Mouse (Mus musculus): ENCODE measurements around the gene Hspbap1.
A peak's percentile ranks its signal among the peaks of the same experiment; 100 is the strongest.

The Hspbap1 gene

GRCm38 (mm10) chr16:35769878-35770657 lies at the start of gene Hspbap1:
Gene Hspbap1, plus strand, starts transcription at chr16:35770375.
- DNase-seq (ENCODE audit: low read depth, low spot score), result peak; percentile 91

DNA sequence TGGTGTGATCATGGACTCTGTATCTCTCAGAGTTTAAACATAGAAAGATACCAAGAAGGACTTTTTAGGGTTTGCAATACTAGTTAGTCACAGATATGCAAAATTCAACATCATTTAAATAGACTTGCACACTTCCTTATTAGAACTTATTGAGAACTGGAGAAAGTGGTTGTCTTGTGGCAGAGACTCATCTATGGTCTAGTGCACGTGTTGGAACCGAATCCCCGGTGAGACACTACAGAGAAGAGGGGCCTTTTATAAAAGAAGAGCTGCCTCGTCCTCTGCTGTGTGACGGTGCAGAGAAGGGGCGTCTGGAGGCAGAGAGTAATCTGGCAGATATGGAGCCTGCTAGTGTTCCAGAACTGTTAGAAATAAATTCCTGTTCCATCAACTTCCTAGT lies 45.6 kb upstream of the Hspbap1 start:
- DNase-seq (ENCODE audit: low read depth, low spot score), result no peak

DNA sequence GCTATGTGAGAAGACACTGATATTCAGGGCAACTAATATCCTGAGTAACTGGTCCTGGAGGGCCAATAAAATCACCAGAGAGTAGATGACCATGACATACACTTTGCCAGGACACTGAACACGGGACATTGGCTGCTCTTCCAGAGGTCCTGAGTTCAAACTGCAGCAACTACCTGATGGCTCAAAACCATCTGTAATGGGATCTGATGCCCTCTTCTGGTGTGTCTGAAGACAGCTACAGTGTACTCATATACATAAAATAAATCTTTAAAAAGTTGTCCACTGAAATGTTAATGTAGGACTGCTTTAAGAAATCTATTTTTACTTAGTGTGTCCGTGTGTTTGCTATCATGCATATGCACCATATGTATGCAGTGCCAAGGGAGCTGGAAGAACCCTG lies 43.6 kb upstream of the Hspbap1 start:
- no peak for DNase-seq (ENCODE audit: low read depth, low spot score)

DNA sequence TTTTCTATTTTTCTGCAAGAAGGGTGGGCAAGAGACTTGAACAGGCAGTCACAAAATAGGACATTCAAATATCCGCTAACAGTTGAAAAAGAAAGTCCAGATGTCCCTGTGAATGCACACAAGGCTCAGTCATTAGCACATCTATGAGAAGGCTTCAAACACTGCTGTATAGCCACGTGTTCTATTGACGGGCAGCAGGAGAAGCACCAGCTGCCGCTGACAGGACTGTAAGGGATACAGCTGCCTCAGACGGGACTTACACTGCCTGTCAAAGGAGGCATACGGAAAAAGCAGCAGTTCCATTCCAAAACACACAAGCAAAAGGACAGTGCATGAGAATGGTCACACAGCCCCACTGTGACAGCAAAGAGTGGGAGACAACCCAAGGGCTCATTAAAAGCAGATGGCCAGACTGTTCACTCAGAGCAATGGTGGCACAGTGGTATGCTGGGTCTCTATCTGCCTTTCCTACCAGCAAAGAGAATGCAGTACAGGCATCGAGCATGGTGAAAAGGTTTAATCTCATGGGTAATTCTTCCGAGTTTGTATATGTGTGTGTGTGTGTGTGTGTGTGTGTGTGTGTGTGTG lies 40.9 kb upstream of the Hspbap1 start:
- peak; percentile 30 for DNase-seq (ENCODE audit: low read depth, low spot score)

- DNase-seq (ENCODE audit: low read depth, low spot score), result no peak
Measured at GRCm38 (mm10) chr16:35732096-35732495, 38.1 kb upstream of the Hspbap1 start.

- DNase-seq (ENCODE audit: low read depth, low spot score), result peak; percentile 73
Measured at GRCm38 (mm10) chr16:35734038-35734437, 36.1 kb upstream of the Hspbap1 start.

GRCm38 (mm10) chr16:35738096-35738767 lies 31.9 kb upstream of the Hspbap1 start:
- DNase-seq (ENCODE audit: low read depth, low spot score), result no peak

- DNase-seq (ENCODE audit: low read depth, low spot score), result no peak
Measured at GRCm38 (mm10) chr16:35739548-35739947, 30.6 kb upstream of the Hspbap1 start.

GRCm38 (mm10) chr16:35740357-35740756 lies 29.8 kb upstream of the Hspbap1 start:
- DNase-seq (ENCODE audit: low read depth, low spot score), result no peak

DNA sequence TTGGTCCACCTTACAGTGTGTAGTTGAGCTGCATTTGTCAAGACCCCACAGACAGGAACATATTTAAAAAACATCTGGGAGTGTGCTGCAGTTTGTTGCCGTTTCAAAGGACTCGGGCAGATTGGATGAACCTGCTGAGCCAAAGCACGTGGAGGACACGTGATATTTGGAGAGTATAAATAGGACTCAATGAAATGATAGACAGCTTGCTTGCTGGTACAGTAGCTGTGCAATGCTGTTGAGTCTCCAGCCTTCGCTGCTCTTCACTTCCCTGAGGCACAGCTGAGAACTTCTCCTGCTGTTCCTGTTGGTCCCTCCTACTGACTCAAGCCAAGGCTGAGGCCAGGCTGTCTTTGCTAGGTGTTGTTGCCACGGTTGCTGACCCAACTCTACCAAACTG lies 29.2 kb upstream of the Hspbap1 start:
- no peak for DNase-seq (ENCODE audit: low read depth, low spot score)

- no peak for DNase-seq (ENCODE audit: low read depth, low spot score)
Measured at GRCm38 (mm10) chr16:35741621-35742020, 28.6 kb upstream of the Hspbap1 start.

GRCm38 (mm10) chr16:35742251-35742937 lies 27.8 kb upstream of the Hspbap1 start:
- DNase-seq (ENCODE audit: low read depth, low spot score), result no peak

GRCm38 (mm10) chr16:35747417-35748236 lies 22.5 kb upstream of the Hspbap1 start:
- DNase-seq (ENCODE audit: low read depth, low spot score), result no peak

GRCm38 (mm10) chr16:35748237-35748603 lies 22.0 kb upstream of the Hspbap1 start:
- DNase-seq (ENCODE audit: low read depth, low spot score), result no peak

GRCm38 (mm10) chr16:35749385-35749784 lies 20.8 kb upstream of the Hspbap1 start:
- no peak for DNase-seq (ENCODE audit: low read depth, low spot score)

- DNase-seq (ENCODE audit: low read depth, low spot score), result no peak
Measured at GRCm38 (mm10) chr16:35751841-35752240, 18.3 kb upstream of the Hspbap1 start.

DNA sequence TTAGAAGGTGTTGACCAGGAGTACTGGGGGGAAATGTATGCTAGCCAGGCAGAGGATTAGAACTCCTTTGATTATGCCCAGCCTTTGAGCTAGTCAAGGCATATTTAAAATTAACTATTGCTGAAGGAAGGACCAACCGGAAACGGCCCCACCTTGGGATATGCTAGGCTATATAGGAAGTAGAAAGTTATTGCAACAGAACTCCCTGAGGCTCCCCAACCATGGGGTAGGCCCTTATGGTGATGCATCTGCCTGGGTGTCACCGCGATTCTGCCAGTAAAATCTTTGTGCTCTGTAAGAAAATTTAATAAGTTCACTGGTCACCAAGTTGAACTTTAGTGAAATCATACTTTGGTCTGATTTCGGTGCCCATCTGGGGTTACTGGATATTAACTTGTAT lies 16.2 kb upstream of the Hspbap1 start:
- no peak for DNase-seq (ENCODE audit: low read depth, low spot score)

DNA sequence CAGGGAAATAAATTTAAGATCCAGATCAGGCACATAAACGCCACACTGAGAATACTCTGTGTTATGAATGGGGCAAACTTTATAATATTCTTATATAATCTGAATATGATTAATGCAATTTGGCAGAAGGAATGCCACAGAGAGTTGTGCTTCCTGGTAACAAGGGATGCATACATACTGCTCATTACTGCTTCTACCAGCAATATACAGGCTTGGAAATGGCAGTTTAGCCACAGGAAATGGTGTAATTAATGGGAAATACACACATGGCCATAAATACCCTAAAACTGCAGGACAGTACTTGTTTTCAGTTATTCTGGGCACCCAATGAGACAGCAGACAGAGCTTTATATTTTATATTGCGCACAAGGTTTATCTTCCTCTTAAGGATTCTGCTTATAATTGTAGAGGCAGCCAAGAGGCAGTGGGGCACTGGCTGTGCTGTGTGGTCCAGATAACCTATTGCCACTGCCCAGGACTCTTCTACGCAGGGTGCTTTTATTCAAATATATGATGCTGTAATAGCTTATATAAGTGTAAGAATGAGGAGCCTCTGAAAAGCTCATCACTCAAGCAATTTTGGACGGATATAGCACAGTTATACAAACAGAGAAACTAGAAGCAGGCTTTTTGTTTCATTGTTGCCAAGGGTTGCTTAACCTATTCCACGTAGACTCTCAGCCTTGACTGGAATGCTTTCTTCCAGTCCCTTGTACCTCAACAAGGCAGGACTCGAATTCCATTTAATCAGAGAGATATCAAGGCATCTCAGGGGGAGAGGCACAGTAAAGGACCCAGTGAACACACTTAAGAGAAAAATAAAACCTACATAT lies 14.5 kb upstream of the Hspbap1 start:
- DNase-seq (ENCODE audit: low read depth, low spot score), result no peak

DNA sequence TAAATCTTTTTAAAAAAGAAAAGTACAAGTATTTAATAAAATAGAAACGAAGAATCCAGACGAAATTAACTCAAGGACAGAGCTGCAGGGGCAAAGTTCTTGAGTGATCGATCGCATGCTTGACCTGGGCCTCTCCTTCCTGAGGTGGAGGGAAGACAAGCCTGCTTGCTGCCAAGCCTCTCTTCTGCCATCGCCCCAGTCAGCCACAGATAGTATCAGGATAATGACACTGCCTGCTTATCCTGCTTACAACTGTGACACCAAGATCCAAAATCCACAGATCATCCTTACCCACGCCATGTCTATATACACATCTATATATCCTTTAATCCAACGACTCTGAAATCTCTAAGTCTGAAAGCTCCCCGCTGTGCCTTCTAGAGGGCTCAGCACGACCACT lies 13.5 kb upstream of the Hspbap1 start:
- DNase-seq (ENCODE audit: low read depth, low spot score), result no peak

DNA sequence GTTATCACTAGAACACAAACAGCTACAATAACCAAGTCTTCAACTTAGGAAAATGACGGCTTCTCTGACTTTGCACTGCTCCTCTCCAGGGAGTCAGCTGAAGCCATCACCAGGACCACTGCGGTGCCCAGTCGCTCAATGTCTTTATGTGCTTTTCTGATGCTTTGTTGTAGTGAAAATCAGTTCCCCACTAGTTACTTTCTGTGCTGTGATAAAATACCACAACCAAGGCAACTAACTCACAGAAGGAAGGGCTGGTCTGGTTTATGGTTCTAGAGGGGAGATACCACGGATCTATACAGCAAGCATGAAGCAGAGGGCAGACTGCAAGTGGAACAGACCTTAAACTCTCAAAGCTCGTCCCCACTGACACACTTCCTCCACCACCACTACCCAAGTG lies 10.8 kb upstream of the Hspbap1 start:
- no peak for DNase-seq (ENCODE audit: low read depth, low spot score)
